In genomic region chrX:166172041-166172440, GRCm38 (mm10) we compare ENCODE assay signal across 14 mouse cellular contexts. TPM values are rescaled to one million over a fixed set of nuclear protein-coding genes. Genes with fewer than 3 reads are reported as not detected.
DNase-seq lines count a peak whose midpoint lies in the region; ATAC-seq and TF ChIP-seq lines count a peak whose summit lies in the region.
"Had no signal": no experiment of that assay in that cellular context is flagged by ENCODE, and none has a peak within 500 bp of the region (broad histone marks: within the 10 kb centered on the region; RNA-seq: fewer than 3 reads in every experiment).

No protein-coding gene starts in this region.

- no peak for TF ChIP-seq CTCF in lung, adult 2 months (IDR thresholded peaks at IDR 0.05; ENCODE audit: insufficient read depth, low read length)
- TF ChIP-seq CTCF in cortical plate, adult 2 months (IDR thresholded peaks at IDR 0.05; ENCODE audit: extremely low read depth, insufficient read depth, low read length): no peak
- TF ChIP-seq CTCF in liver, postnatal 0 days (IDR thresholded peaks at IDR 0.05; ENCODE audit: low read depth): no peak

- no peak for TF ChIP-seq EP300 in liver, postnatal 0 days (IDR thresholded peaks at IDR 0.05; ENCODE audit: low read depth)

- H3K27ac ChIP-seq in forebrain, embryonic 12.5 days: peak overlapping the region; percentile 26; the same call in 1 of the 2 replicates
- H3K27ac ChIP-seq in forebrain, embryonic 11.5 days (ENCODE audit: low read depth, low read length): no peak overlapping the region
- H3K27ac ChIP-seq in lung, embryonic 15.5 days: peak overlapping the region; percentile 74
- peak overlapping the region; percentile 10 for H3K27ac ChIP-seq in cortical plate, adult 2 months (ENCODE audit: insufficient read depth, low read length)
- H3K27ac ChIP-seq in liver, postnatal 0 days (ENCODE audit: low read depth): no peak overlapping the region
- H3K27ac ChIP-seq: kidney, postnatal 0 days had no signal

- no peak for TF ChIP-seq POLR2A in lung, adult 2 months (IDR thresholded peaks at IDR 0.05; ENCODE audit: borderline replicate concordance, extremely low read depth, low read depth, low read length)
- TF ChIP-seq POLR2A in cortical plate, adult 2 months (IDR thresholded peaks at IDR 0.05; ENCODE audit: extremely low read depth, insufficient read depth, low read length): no peak

- 57% methylated on average over 4 of the region's 4 CpGs for WGBS in forebrain, embryonic 12.5 days
- WGBS in forebrain, embryonic 11.5 days: 72% methylated on average over 4 of the region's 4 CpGs
- WGBS in lung, embryonic 15.5 days: 29% methylated on average over 4 of the region's 4 CpGs
- 61% methylated on average over 4 of the region's 4 CpGs for WGBS in lung, adult 2 months
- 57% methylated on average over 4 of the region's 4 CpGs for WGBS in liver, postnatal 0 days (ENCODE audit: insufficient replicate concordance)

- H3K9ac ChIP-seq in forebrain, embryonic 12.5 days: no peak overlapping the region
- no peak overlapping the region for H3K9ac ChIP-seq in forebrain, embryonic 11.5 days (ENCODE audit: low read length)
- H3K9ac ChIP-seq in lung, embryonic 15.5 days: no peak overlapping the region
- H3K9ac ChIP-seq in liver, postnatal 0 days (replicated peaks): no peak overlapping the region

- H3K9me3 ChIP-seq in forebrain, embryonic 12.5 days: no peaks in the 10 kb centered on the region
- H3K9me3 ChIP-seq in forebrain, embryonic 11.5 days (ENCODE audit: control insufficient read depth, low read length): no peaks in the 10 kb centered on the region
- H3K9me3 ChIP-seq in lung, embryonic 15.5 days: no peaks in the 10 kb centered on the region
- no peaks in the 10 kb centered on the region for H3K9me3 ChIP-seq in liver, postnatal 0 days (ENCODE audit: low read length)
- H3K9me3 ChIP-seq: G1E had no signal

- ATAC-seq in forebrain, embryonic 12.5 days (ENCODE audit: low FRiP score): no peak
- ATAC-seq in forebrain, embryonic 11.5 days (replicated peaks; ENCODE audit: low FRiP score): no peak
- no peak for ATAC-seq in lung, embryonic 15.5 days (ENCODE audit: borderline replicate concordance, extremely low read depth, low FRiP score, low TSS enrichment)
- no peak for ATAC-seq in liver, postnatal 0 days

- H3K4me3 ChIP-seq in forebrain, embryonic 12.5 days (replicated peaks): no peak overlapping the region
- H3K4me3 ChIP-seq in forebrain, embryonic 11.5 days (ENCODE audit: low read depth, low read length): no peak overlapping the region
- H3K4me3 ChIP-seq in lung, embryonic 15.5 days: peak overlapping the region; percentile 9; the same call in 1 of the 2 replicates
- H3K4me3 ChIP-seq in lung, adult 2 months (replicated peaks; ENCODE audit: extremely low read depth, low read depth, low read length): no peak overlapping the region
- H3K4me3 ChIP-seq in cortical plate, adult 2 months (ENCODE audit: insufficient read depth, low read length): no peak overlapping the region
- H3K4me3 ChIP-seq in liver, postnatal 0 days (ENCODE audit: low read depth, low read length): no peak overlapping the region

- H3K4me2 ChIP-seq in forebrain, embryonic 12.5 days: peak overlapping the region; percentile 51; the same call in 1 of the 2 replicates
- H3K4me2 ChIP-seq in forebrain, embryonic 11.5 days (ENCODE audit: low read depth, low read length, severe bottlenecking): no peak overlapping the region
- peak overlapping the region; percentile 30; the same call in 1 of the 2 replicates for H3K4me2 ChIP-seq in lung, embryonic 15.5 days
- H3K4me2 ChIP-seq in liver, postnatal 0 days (ENCODE audit: low read depth, low read length): 0 out of 2 replicates have a peak overlapping the region, but pooled peaks have one; percentile 76

- no peaks in the 10 kb centered on the region for H3K36me3 ChIP-seq in forebrain, embryonic 12.5 days (replicated peaks)
- H3K36me3 ChIP-seq in forebrain, embryonic 11.5 days (ENCODE audit: control insufficient read depth, insufficient read depth, low read length): no peaks in the 10 kb centered on the region
- H3K36me3 ChIP-seq in lung, embryonic 15.5 days: no peaks in the 10 kb centered on the region
- H3K36me3 ChIP-seq in liver, postnatal 0 days (replicated peaks; ENCODE audit: insufficient read depth, low read length): no peaks in the 10 kb centered on the region

- peaks cover 5% of the 10 kb centered on the region; the same call in 1 of the 2 replicates for H3K27me3 ChIP-seq in forebrain, embryonic 12.5 days
- no peaks in the 10 kb centered on the region; the same call in 1 of the 2 replicates for H3K27me3 ChIP-seq in forebrain, embryonic 11.5 days (ENCODE audit: control insufficient read depth, insufficient read depth, low read length)
- no peaks in the 10 kb centered on the region for H3K27me3 ChIP-seq in lung, embryonic 15.5 days
- no peaks in the 10 kb centered on the region for H3K27me3 ChIP-seq in liver, postnatal 0 days (ENCODE audit: insufficient read depth, low read length)

- peaks cover 14% of the 10 kb centered on the region for H3K4me1 ChIP-seq in forebrain, embryonic 12.5 days
- no peaks in the 10 kb centered on the region for H3K4me1 ChIP-seq in forebrain, embryonic 11.5 days (replicated peaks; ENCODE audit: control insufficient read depth, insufficient read depth, low read length)
- H3K4me1 ChIP-seq in lung, embryonic 15.5 days: peaks cover 11% of the 10 kb centered on the region
- no peaks in the 10 kb centered on the region for H3K4me1 ChIP-seq in lung, adult 2 months (ENCODE audit: control insufficient read depth, insufficient read depth, low read length)
- peaks cover 3% of the 10 kb centered on the region; the same call in 1 of the 2 replicates for H3K4me1 ChIP-seq in cortical plate, adult 2 months (ENCODE audit: control insufficient read depth, insufficient read depth, low read length)
- peaks cover 3% of the 10 kb centered on the region; the same call in 1 of the 2 replicates for H3K4me1 ChIP-seq in liver, postnatal 0 days (ENCODE audit: insufficient read depth)

- no peak for DNase-seq in forebrain, embryonic 11.5 days (ENCODE audit: low spot score)
- DNase-seq in lung, adult 2 months: no peak
- DNase-seq in liver, postnatal 0 days: no peak
- DNase-seq in adrenal gland, postnatal 4 days (ENCODE audit: low spot score in 2 of 2): no peak
- no peak for DNase-seq in layer of hippocampus, adult 9-11 months
- DNase-seq: heart, postnatal 36 days; lung, adult 18-20 months; right cerebral cortex, adult 18-20 months; thymus, adult 2 months had no signal

RNA-seq across cellular contexts. Expression of gene Gemin8, which starts 1.8 kb away (rescaled TPM):
- 15.1 and 16.7 TPM in 2 replicates for polyA plus RNA-seq in forebrain, embryonic 12.5 days (2016; fragmentation: Nextera tagmentation; extraction: Ambion mirVana)
- 18.9 and 20.7 TPM in 2 replicates for polyA plus RNA-seq in forebrain, embryonic 11.5 days (2014; fragmentation: Nextera tagmentation; extraction: Ambion mirVana)
- polyA plus RNA-seq in lung, embryonic 15.5 days (2015; fragmentation: Nextera tagmentation; extraction: Ambion mirVana): 18.2 and 19.5 TPM in 2 replicates
- polyA plus RNA-seq in lung, adult 2 months (2012; rRNA removed): 4.3 and 5.5 TPM in 2 replicates
- polyA plus RNA-seq in cortical plate, adult 2 months (2012; rRNA removed): 16.5 and 17.8 TPM in 2 replicates
- polyA plus RNA-seq in liver, postnatal 0 days (2015; fragmentation: Nextera tagmentation; extraction: Ambion mirVana): 3.5 TPM in 2 replicates
- 10 to 100 TPM in 1 of 2 experiments, 1 to 10 TPM in 1; 9.8 to 16.6 TPM for total RNA-seq in adrenal gland, postnatal 4 days (2021)

Comparison
In these comparisons a context has a peak if more than half of its experiments do, and no peak if none do; other contexts are left out.
1. H3K27ac ChIP-seq: peak in forebrain, embryonic 12.5 days (single experiment), lung, embryonic 15.5 days (single experiment) and cortical plate, adult 2 months (single experiment); none in forebrain, embryonic 11.5 days (single experiment) and liver, postnatal 0 days (single experiment).